Mouse (Mus musculus) cerebellum, adult 11-12 months (tissue): ENCODE data around the gene Rheb.
"Not testable (repeated sequence)": the region's sequence is repeated elsewhere in the genome, so short reads cannot be mapped to it uniquely, and the experiment has no call there.

Experiments used
- DNase-seq: peaks from one replicate; pipeline ENCODE4 v3.0.0; 2022

Gene Rheb

GRCm38 (mm10) chr5:24782957-24783356 is 59.5 kb downstream of the Rheb start:
- DNase-seq = no peak

GRCm38 (mm10) chr5:24781048-24781447 is 61.4 kb downstream of the Rheb start:
- DNase-seq = no peak

- DNase-seq = peak; percentile 25
Measured at GRCm38 (mm10) chr5:24779881-24780512, 62.4 kb downstream of the Rheb start.

- no peak for DNase-seq
Measured at GRCm38 (mm10) chr5:24779321-24779720, 63.1 kb downstream of the Rheb start.

GRCm38 (mm10) chr5:24778843-24779140 is 63.6 kb downstream of the Rheb start:
- DNase-seq = no peak

- DNase-seq = no peak
Measured at GRCm38 (mm10) chr5:24778082-24778842, 64.2 kb downstream of the Rheb start.

GRCm38 (mm10) chr5:24776681-24777080 is 65.7 kb downstream of the Rheb start:
- no peak for DNase-seq

- not testable (repeated sequence) for DNase-seq
Measured at GRCm38 (mm10) chr5:24774549-24774948, 67.9 kb downstream of the Rheb start.

- DNase-seq = no peak
Measured at GRCm38 (mm10) chr5:24757816-24758215, 84.6 kb downstream of the Rheb start, which contains the start of gene Crygn. TSS of gene Crygn (minus strand) at chr5:24758008.

GRCm38 (mm10) chr5:24756931-24757330 is 85.5 kb downstream of the Rheb start:
- DNase-seq = no peak
